Mouse (Mus musculus) spleen, postnatal 0 days (tissue): ENCODE measurements around the gene Il1a. TPM values are rescaled to one million over a fixed set of nuclear protein-coding genes. Genes with fewer than 3 reads are reported as not detected.

ENCODE experiments used
- polyA plus RNA-seq: library from polyadenylated mRNA; unstranded; fragments of >200 nt; fragmentation: Nextera tagmentation; extraction: Ambion mirVana; gene quantifications from 2 replicates; pipeline ENCODE4 v1.2.1, GENCODE M21; 2015

Gene Il1a
- 0.75 and 0.81 TPM in 2 replicates for polyA plus RNA-seq

GRCm38 (mm10) chr2:129309836-129310235, at the start of gene Il1a:
Gene Il1a (minus strand): TSS chr2:129309972.

GRCm38 (mm10) chr2:129296671-129297588, 12.8 kb downstream of the Il1a start, which contains the start of gene Ckap2l:
Gene Ckap2l (minus strand): TSS chr2:129297212.

Other genes starting within 250 kb of the Il1a start
- gene Ttl, start 244.0 kb downstream of the Il1a start, polyA plus RNA-seq = 2.5 and 3.0 TPM in 2 replicates
- 16.9 and 18.4 TPM in 2 replicates for gene Polr1b, start 209.0 kb downstream of the Il1a start, polyA plus RNA-seq
- 11.2 and 15.4 TPM in 2 replicates for gene Chchd5, start 180.3 kb downstream of the Il1a start, polyA plus RNA-seq
- gene Slc20a1, start 111.2 kb downstream of the Il1a start, polyA plus RNA-seq = 35.1 and 38.7 TPM in 2 replicates
- gene Ckap2l, start 12.8 kb downstream of the Il1a start, polyA plus RNA-seq = 25.4 and 26.7 TPM in 2 replicates
- gene Il1b, start 61.2 kb upstream of the Il1a start, polyA plus RNA-seq = 8.8 and 9.2 TPM in 2 replicates
- 0.08 TPM in 1 of 2 replicates, not detected in the other for gene F830045P16Rik, start 226.6 kb upstream of the Il1a start, polyA plus RNA-seq